Mouse (Mus musculus) heart, embryonic 16.5 days (tissue): ENCODE measurements around the gene Rbks. TPM values are rescaled to one million over a fixed set of nuclear protein-coding genes. Genes with fewer than 3 reads are reported as not detected.
A peak's percentile ranks its signal among the peaks of the same experiment; 100 is the strongest.

Experiments used
- ATAC-seq: fragments of 200-750 bp; cut with Nextera tagmentation; replicated peaks from 2 replicates; pipeline ENCODE4 v1.8.0; 2017; ENCODE audit warnings: moderate number of reproducible peaks; ENCODE audit not compliant: insufficient read depth, low FRiP score; ENCODE audit errors: extremely low read depth
- H3K27ac ChIP-seq: fragments of 300-500 bp; sonication (generic); 2 replicates; pipeline ENCODE4 v1.5.1; 2014; ENCODE audit warnings: mild to moderate bottlenecking, low read length, control low read depth, moderate library complexity
- H3K27me3 ChIP-seq: fragments of 300-500 bp; sonication (generic); 2 replicates; pipeline ENCODE4 v1.6.1; 2014; ENCODE audit warnings: low read length, mixed read lengths; ENCODE audit not compliant: control insufficient read depth, insufficient read depth
- H3K36me3 ChIP-seq: fragments of 300-500 bp; sonication (generic); 2 replicates; pipeline ENCODE4 v1.6.1; 2014; ENCODE audit not compliant: control insufficient read depth, insufficient read depth
- H3K4me1 ChIP-seq: fragments of 300-500 bp; sonication (generic); 2 replicates; pipeline ENCODE4 v1.6.1; 2014; ENCODE audit warnings: low read length, mixed read lengths; ENCODE audit not compliant: control insufficient read depth, insufficient read depth
- H3K4me2 ChIP-seq: fragments of 300-500 bp; sonication (generic); 2 replicates; pipeline ENCODE4 v1.6.1; 2014; ENCODE audit warnings: low read depth, mild to moderate bottlenecking, control low read depth, low read length
- H3K4me3 ChIP-seq: fragments of 300-500 bp; sonication (generic); 2 replicates; pipeline ENCODE4 v1.5.1; 2014; ENCODE audit warnings: mild to moderate bottlenecking, control low read depth, low read length
- H3K9ac ChIP-seq: fragments of 300-500 bp; sonication (generic); 2 replicates; pipeline ENCODE4 v1.6.1; 2014; ENCODE audit warnings: low read length, control low read depth
- H3K9me3 ChIP-seq: fragments of 300-500 bp; sonication (generic); replicated peaks from 2 replicates; pipeline ENCODE4 v1.6.1; 2016; ENCODE audit warnings: low read length; ENCODE audit not compliant: control insufficient read depth
- WGBS: fragments of 180-500 bp; shearing (Covaris S2); extraction: QIAGEN DNeasy Blood & Tissue Kit; methylation state at CpG from one replicate; pipeline ENCODE4 v1.1.7; 2014; 5-methylcytosine and 5-hydroxymethylcytosine counted together
- polyA plus RNA-seq: library from polyadenylated mRNA; unstranded; fragments of >200 nt; fragmentation: Nextera tagmentation; extraction: Ambion mirVana; gene quantifications from 2 replicates; pipeline ENCODE4 v1.2.1, GENCODE M21; 2015

The Rbks gene
- polyA plus RNA-seq, 1 experiment from 2014 or later: 5.2 TPM

GRCm38 (mm10) chr5:31601162-31601722, 96.2 kb downstream of the Rbks start:
- H3K9ac ChIP-seq: no peak overlapping the region
- no peak overlapping the region for H3K4me3 ChIP-seq
- 63% methylated on average over 7 of the region's 7 CpGs for WGBS
- H3K4me1 ChIP-seq: peaks cover 9% of the 10 kb centered on the region
- H3K4me2 ChIP-seq: no peak overlapping the region
- H3K27ac ChIP-seq: no peak overlapping the region
- no peaks in the 10 kb centered on the region for H3K27me3 ChIP-seq
- H3K36me3 ChIP-seq: no peaks in the 10 kb centered on the region
- ATAC-seq: no peak
- no peaks in the 10 kb centered on the region for H3K9me3 ChIP-seq

- H3K36me3 ChIP-seq: no peaks in the 10 kb centered on the region
- H3K4me2 ChIP-seq: no peak overlapping the region
- H3K27ac ChIP-seq: no peak overlapping the region
- peaks cover 12% of the 10 kb centered on the region for H3K4me1 ChIP-seq
- WGBS: 87% methylated on average over 2 of the region's 2 CpGs
- H3K9me3 ChIP-seq: no peaks in the 10 kb centered on the region
- no peak for ATAC-seq
- H3K4me3 ChIP-seq: no peak overlapping the region
- no peaks in the 10 kb centered on the region for H3K27me3 ChIP-seq
- H3K9ac ChIP-seq: no peak overlapping the region
These were observed 98.3 kb downstream of the Rbks start for GRCm38 (mm10) chr5:31599161-31599560.

- Histone ChIP-seq H3K4me1 (peaks cover 12% of the 10 kb centered on the region), H3K27me3 (no peaks in the 10 kb centered on the region), H3K9ac (no peak overlapping the region), H3K4me3 (no peak overlapping the region), H3K36me3 (no peaks in the 10 kb centered on the region), H3K27ac (no peak overlapping the region), H3K4me2 (no peak overlapping the region), H3K9me3 (no peaks in the 10 kb centered on the region)
- WGBS: 61% methylated on average over 4 of the region's 4 CpGs
- ATAC-seq: no peak
These were observed 98.8 kb downstream of the Rbks start for GRCm38 (mm10) chr5:31598579-31598978.

- 69% methylated on average over 7 of the region's 7 CpGs for WGBS
These were observed 99.3 kb downstream of the Rbks start for GRCm38 (mm10) chr5:31598121-31598520.

GRCm38 (mm10) chr5:31597430-31597944, 99.9 kb downstream of the Rbks start:
- H3K9ac ChIP-seq: peak overlapping the region; percentile 75
- H3K4me3 ChIP-seq: no peak overlapping the region

More at GRCm38 (mm10) chr5:31598121-31598520, 99.3 kb downstream of the Rbks start:
- peaks cover 12% of the 10 kb centered on the region for H3K4me1 ChIP-seq
- H3K4me3 ChIP-seq: no peak overlapping the region
- ATAC-seq: no peak
- H3K27ac ChIP-seq: no peak overlapping the region
- H3K9ac ChIP-seq: no peak overlapping the region
- no peaks in the 10 kb centered on the region for H3K27me3 ChIP-seq
- no peaks in the 10 kb centered on the region for H3K9me3 ChIP-seq
- no peaks in the 10 kb centered on the region for H3K36me3 ChIP-seq
- no peak overlapping the region for H3K4me2 ChIP-seq

GRCm38 (mm10) chr5:31596481-31597429, 100.7 kb downstream of the Rbks start, which contains the start of gene Mrpl33:
Mrpl33 (plus strand) TSS chr5:31596935.
- WGBS: 7% methylated on average over 26 of the region's 26 CpGs
- peak; percentile 50 for ATAC-seq
- Histone ChIP-seq H3K9me3 (no peaks in the 10 kb centered on the region), H3K4me2 (peak within 1 kb of the TSS; percentile 85), H3K9ac (peak within 1 kb of the TSS; percentile 75), H3K4me1 (peaks cover 12% of the 10 kb centered on the region), H3K36me3 (no peaks in the 10 kb centered on the region), H3K4me3 (peak within 1 kb of the TSS; percentile 55), H3K27me3 (no peaks in the 10 kb centered on the region), H3K27ac (peak within 1 kb of the TSS; percentile 36)

More at GRCm38 (mm10) chr5:31597430-31597944, 99.9 kb downstream of the Rbks start:
- 58% methylated on average over 6 of the region's 6 CpGs for WGBS
- H3K36me3 ChIP-seq: no peaks in the 10 kb centered on the region
- no peak overlapping the region for H3K27ac ChIP-seq
- peak overlapping the region; percentile 85; the same call in 1 of the 2 replicates for H3K4me2 ChIP-seq
- H3K9me3 ChIP-seq: no peaks in the 10 kb centered on the region
- H3K27me3 ChIP-seq: no peaks in the 10 kb centered on the region
- no peak for ATAC-seq
- H3K4me1 ChIP-seq: peaks cover 12% of the 10 kb centered on the region

- H3K9ac ChIP-seq: peak overlapping the region; percentile 75; the same call in 1 of the 2 replicates
- 70% methylated on average over 4 of the region's 4 CpGs for WGBS
These were observed 101.6 kb downstream of the Rbks start for GRCm38 (mm10) chr5:31595868-31596267.

GRCm38 (mm10) chr5:31591122-31591521, 106.3 kb downstream of the Rbks start:
- 76% methylated on average over 7 of the region's 7 CpGs for WGBS
- Histone ChIP-seq H3K4me2 (no peak overlapping the region), H3K9ac (no peak overlapping the region), H3K36me3 (no peaks in the 10 kb centered on the region), H3K9me3 (0 out of 2 replicates have a peak, but pooled peaks cover 5% of the 10 kb centered on the region), H3K4me1 (peaks cover 2% of the 10 kb centered on the region; the same call in 1 of the 2 replicates), H3K4me3 (no peak overlapping the region), H3K27ac (no peak overlapping the region), H3K27me3 (no peaks in the 10 kb centered on the region)
- ATAC-seq: no peak

More at GRCm38 (mm10) chr5:31595868-31596267, 101.6 kb downstream of the Rbks start:
- ATAC-seq: no peak
- Histone ChIP-seq H3K36me3 (no peaks in the 10 kb centered on the region), H3K4me1 (peaks cover 12% of the 10 kb centered on the region), H3K4me2 (peak overlapping the region; percentile 85; the same call in 1 of the 2 replicates), H3K9me3 (no peaks in the 10 kb centered on the region), H3K27ac (no peak overlapping the region; the same call in 1 of the 2 replicates), H3K4me3 (no peak overlapping the region), H3K27me3 (no peaks in the 10 kb centered on the region)
